ENCODE assay signal across 8 mouse cellular contexts in the genomic region with DNA sequence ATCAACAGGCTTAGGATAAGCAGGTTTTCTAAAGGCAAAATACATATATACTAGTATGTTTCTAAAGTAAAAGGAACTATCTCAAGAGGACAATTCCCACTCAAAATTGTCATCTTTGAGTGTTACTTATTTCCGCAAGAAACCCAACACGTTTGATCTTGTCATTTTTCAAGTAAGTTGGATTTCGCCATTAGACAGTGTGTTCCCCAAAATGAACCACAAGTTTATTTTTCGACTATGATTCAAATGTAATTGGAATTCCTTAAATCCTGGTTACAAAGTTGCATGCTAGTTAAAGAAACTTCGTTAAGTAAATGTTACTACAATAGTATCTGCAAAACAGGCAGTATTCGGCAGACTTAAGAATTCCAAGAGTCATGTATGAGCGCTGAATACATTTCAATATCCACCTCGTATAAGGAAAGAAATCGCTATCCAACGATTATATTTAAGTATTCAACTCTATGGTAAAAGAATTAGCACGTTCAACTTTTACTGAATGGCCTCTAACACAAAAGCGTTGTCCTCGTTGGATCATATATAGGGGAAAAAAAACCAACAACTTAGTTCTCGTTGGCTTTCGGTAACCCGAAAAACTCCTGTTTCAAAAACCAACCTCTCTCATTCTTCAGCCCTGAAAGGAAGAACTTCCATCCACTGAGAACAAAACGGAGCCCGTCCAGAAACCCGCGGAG.
A peak's percentile ranks its signal among the peaks of the same experiment; 100 is the strongest.
DNase-seq lines count a peak whose midpoint lies in the region; ATAC-seq and TF ChIP-seq lines count a peak whose summit lies in the region.

No protein-coding gene starts in this region.

- no peak for TF ChIP-seq EP300 in heart, adult 2 months (IDR thresholded peaks at IDR 0.05; ENCODE audit: insufficient read depth, low read depth, low read length)
- no peak for TF ChIP-seq EP300 in CH12.LX (IDR thresholded peaks at IDR 0.05; ENCODE audit: low read length)

- intact Hi-C loops in heart, adult 2 months (cut with DNase I), result loop anchor here (2.0 kb wide), 1 partner anchor 94 kb away; no protein-coding TSS in a partner anchor

- peak overlapping the region; percentile 75 for H3K4me3 ChIP-seq in heart, adult 2 months
- peak overlapping the region; percentile 56 to 90 (median 76) for H3K4me3 ChIP-seq in CH12.LX (replicated peaks in 1 of 3; ENCODE audit: low read depth in 2 of 3, low read length in 2 of 3, poor library complexity in 1 of 3)
- peak overlapping the region; percentile 100 for H3K4me3 ChIP-seq in forebrain, embryonic 15.5 days
- H3K4me3 ChIP-seq in liver, embryonic 16.5 days (ENCODE audit: low read depth, low read length), result peak overlapping the region; percentile 87

- no peak for TF ChIP-seq RAD21 in CH12.LX (IDR thresholded peaks at IDR 0.05; ENCODE audit: low read depth, low read length)

- 6% methylated on average over 20 of the region's 20 CpGs for WGBS in heart, adult 2 months
- WGBS in forebrain, embryonic 15.5 days, result 2% methylated on average over 20 of the region's 20 CpGs
- WGBS in liver, embryonic 16.5 days (ENCODE audit: insufficient replicate concordance), result 2% methylated on average over 20 of the region's 20 CpGs

- no peak for ATAC-seq in forebrain, embryonic 15.5 days (replicated peaks)
- no peak for ATAC-seq in liver, embryonic 16.5 days (ENCODE audit: low read depth)

- no peaks in the 10 kb centered on the region for H3K27me3 ChIP-seq in heart, adult 2 months (ENCODE audit: control insufficient read depth, insufficient read depth, low read length)
- H3K27me3 ChIP-seq in CH12.LX (replicated peaks), result no peaks in the 10 kb centered on the region
- no peaks in the 10 kb centered on the region for H3K27me3 ChIP-seq in forebrain, embryonic 15.5 days
- H3K27me3 ChIP-seq in liver, embryonic 16.5 days (ENCODE audit: control insufficient read depth, insufficient read depth, low read depth, low read length), result no peaks in the 10 kb centered on the region

- in situ Hi-C loops in CH12.LX (cut with MboI; ENCODE audit: low pct_ligation_motif_present, low pct_unique_long_range_greater_than_20kb, low sequenced_read_pairs), result loop anchor here (10.0 kb wide), 1 partner anchor 92 kb away; no protein-coding TSS in a partner anchor

- H3K36me3 ChIP-seq in heart, adult 2 months (ENCODE audit: control insufficient read depth, insufficient read depth, low read length), result peaks cover 2% of the 10 kb centered on the region; the same call in 1 of the 2 replicates
- H3K36me3 ChIP-seq in CH12.LX (replicated peaks in 1 of 2; ENCODE audit: control insufficient read depth in 1 of 2, insufficient read depth in 1 of 2, low read length in 1 of 2), result no peaks in the 10 kb centered on the region
- no peaks in the 10 kb centered on the region for H3K36me3 ChIP-seq in forebrain, embryonic 15.5 days
- no peaks in the 10 kb centered on the region for H3K36me3 ChIP-seq in liver, embryonic 16.5 days (ENCODE audit: control insufficient read depth, insufficient read depth)

- dilution Hi-C loops in CH12.LX (cut with MboI; ENCODE audit: extremely low pct_ligation_motif_present, extremely low pct_unique_long_range_greater_than_20kb, low sequenced_read_pairs), result no loop called here

- peaks cover 1% of the 10 kb centered on the region for H3K4me1 ChIP-seq in heart, adult 2 months (ENCODE audit: control insufficient read depth, insufficient read depth, low read length)
- H3K4me1 ChIP-seq in CH12.LX (ENCODE audit: control insufficient read depth in 1 of 2, insufficient read depth in 2 of 2), result peaks cover 0 to 28% of the 10 kb centered on the region in 2 experiments; a peak in 2 of 4 replicates
- H3K4me1 ChIP-seq in forebrain, embryonic 15.5 days, result peaks cover 53% of the 10 kb centered on the region
- H3K4me1 ChIP-seq in liver, embryonic 16.5 days (ENCODE audit: control insufficient read depth, low read depth, low read length), result peaks cover 29% of the 10 kb centered on the region

- no peak for DNase-seq in heart, adult 2 months
- DNase-seq in heart, adult 18-20 months, result no peak
- DNase-seq in CH12.LX (ENCODE audit: extremely low read depth), result no peak
- no peak for DNase-seq in ovary, postnatal 10 days (ENCODE audit: low spot score)
- no peak for DNase-seq in gastrocnemius, adult 8-10 months (ENCODE audit: low spot score in 2 of 2)
- DNase-seq in adrenal gland, postnatal 14 days, result no peak

- peak overlapping the region; percentile 68 for H3K9ac ChIP-seq in heart, adult 2 months (ENCODE audit: low read depth, low read length)
- peak overlapping the region; percentile 92 for H3K9ac ChIP-seq in CH12.LX (ENCODE audit: insufficient read depth, low read depth)
- H3K9ac ChIP-seq in forebrain, embryonic 15.5 days (replicated peaks), result peak overlapping the region; percentile 99
- peak overlapping the region; percentile 91 for H3K9ac ChIP-seq in liver, embryonic 16.5 days (ENCODE audit: low read depth, low read length)

- no peaks in the 10 kb centered on the region for H3K9me3 ChIP-seq in CH12.LX (replicated peaks; ENCODE audit: low read length)
- no peaks in the 10 kb centered on the region for H3K9me3 ChIP-seq in forebrain, embryonic 15.5 days
- no peaks in the 10 kb centered on the region for H3K9me3 ChIP-seq in liver, embryonic 16.5 days (replicated peaks; ENCODE audit: control insufficient read depth, low read length)

- no peak for TF ChIP-seq CTCF in heart, adult 2 months (IDR thresholded peaks at IDR 0.05)
- TF ChIP-seq CTCF in CH12.LX (conservative IDR thresholded peaks at IDR 0.05 in 1 of 2, IDR thresholded peaks at IDR 0.05 in 1 of 2; ENCODE audit: low read depth in 2 of 2, low read length in 2 of 2), result no peak

- peak overlapping the region; percentile 36; the same call in 1 of the 2 replicates for H3K4me2 ChIP-seq in CH12.LX (ENCODE audit: insufficient read depth, low read depth, poor library complexity, severe bottlenecking)
- peak overlapping the region; percentile 48 for H3K4me2 ChIP-seq in forebrain, embryonic 15.5 days (replicated peaks)
- H3K4me2 ChIP-seq in liver, embryonic 16.5 days (ENCODE audit: low read depth, low read length), result peak overlapping the region; percentile 76

- H3K27ac ChIP-seq in heart, adult 2 months, result peak overlapping the region; percentile 90
- H3K27ac ChIP-seq in CH12.LX (ENCODE audit: insufficient read depth, low read depth), result no peak overlapping the region
- H3K27ac ChIP-seq in forebrain, embryonic 15.5 days (replicated peaks), result peak overlapping the region; percentile 100
- H3K27ac ChIP-seq in liver, embryonic 16.5 days (ENCODE audit: low read length), result peak overlapping the region; percentile 99

- TF ChIP-seq POLR2A in heart, adult 2 months (IDR thresholded peaks at IDR 0.05; ENCODE audit: insufficient read depth, low read depth, low read length), result no peak
- TF ChIP-seq POLR2A in CH12.LX (IDR thresholded peaks at IDR 0.05; ENCODE audit: low read depth, low read length), result no peak; the same call in 1 of the 2 replicates

- peaks cover 4% of the 10 kb centered on the region; the same call in 1 of the 2 replicates for H3K79me2 ChIP-seq in heart, adult 2 months (replicated peaks; ENCODE audit: control insufficient read depth, insufficient read depth, low read length)
- H3K79me2 ChIP-seq in CH12.LX (replicated peaks; ENCODE audit: control insufficient read depth, extremely low read depth, insufficient read depth, poor library complexity, severe bottlenecking), result peaks cover 7% of the 10 kb centered on the region

TF ChIP-seq in CH12.LX, 34 proteins besides CTCF, POLR2A, EP300 and RAD21:
- no peak for TF ChIP-seq KAT2A (IDR thresholded peaks at IDR 0.05; ENCODE audit: insufficient replicate concordance, low read length)
- no peak for TF ChIP-seq POLR2AphosphoS2 (IDR thresholded peaks at IDR 0.05; ENCODE audit: low read depth, low read length)
- TF ChIP-seq CHD1 (IDR thresholded peaks at IDR 0.05; ENCODE audit: low read depth, low read length), result 0 out of 2 replicates have a peak, but pooled peaks have one; percentile 71
